Mouse (Mus musculus) ES-Bruce4 (cell line): ENCODE measurements around the gene 4933407L21Rik. TPM values are rescaled to one million over a fixed set of nuclear protein-coding genes. Genes with fewer than 3 reads are reported as not detected.
"Not testable (repeated sequence)": the region's sequence is repeated elsewhere in the genome, so short reads cannot be mapped to it uniquely, and the experiment has no call there.

Experiments used
- H3K27ac ChIP-seq: 2 replicates; pipeline ENCODE4 v1.5.1; 2012; ENCODE audit warnings: low read length, inconsistent platforms; ENCODE audit not compliant: insufficient read depth
- H3K27me3 ChIP-seq: 2 replicates; pipeline ENCODE4 v1.6.1; 2012; ENCODE audit warnings: mild to moderate bottlenecking, low read length, inconsistent platforms; ENCODE audit not compliant: control insufficient read depth, poor library complexity, insufficient read depth, severe bottlenecking
- H3K36me3 ChIP-seq: 2 replicates; pipeline ENCODE4 v1.6.1; 2012; ENCODE audit warnings: inconsistent platforms, mild to moderate bottlenecking, low read length, moderate library complexity; ENCODE audit not compliant: control insufficient read depth, poor library complexity, insufficient read depth, severe bottlenecking
- H3K4me1 ChIP-seq: one replicate; pipeline ENCODE4 v1.8.1; 2011; ENCODE audit warnings: low read length; ENCODE audit not compliant: control insufficient read depth, insufficient read depth
- H3K4me3 ChIP-seq: 2 replicates; pipeline ENCODE4 v1.5.1; 2011; ENCODE audit warnings: low read depth, mild to moderate bottlenecking, low read length
- H3K9ac ChIP-seq: 2 replicates; pipeline ENCODE4 v1.6.1; 2012; ENCODE audit warnings: low read depth, mild to moderate bottlenecking, inconsistent platforms; ENCODE audit not compliant: poor library complexity, severe bottlenecking
- H3K9me3 ChIP-seq: replicated peaks from 2 replicates; pipeline ENCODE4 v1.6.1; 2012; ENCODE audit warnings: mild to moderate bottlenecking, low read length, inconsistent platforms; ENCODE audit not compliant: control insufficient read depth, poor library complexity, insufficient read depth, severe bottlenecking
- CTCF ChIP-seq: IDR thresholded peaks from one replicate; pipeline ENCODE4 v1.8.1; 2011; ENCODE audit warnings: low read depth, low read length
- EP300 ChIP-seq: IDR thresholded peaks from 2 replicates; pipeline ENCODE4 v1.6.1; 2011; ENCODE audit warnings: low read depth, low read length; ENCODE audit not compliant: insufficient read depth
- POLR2A ChIP-seq: IDR thresholded peaks from one replicate; pipeline ENCODE4 v1.8.1; 2011; ENCODE audit warnings: low read length; ENCODE audit not compliant: insufficient read depth
- polyA plus RNA-seq: library from polyadenylated mRNA; stranded (reverse); fragments of >200 nt; gene quantifications from 2 replicates; pipeline ENCODE4 v1.2.4, GENCODE M21; 2011; ENCODE audit warnings: low read depth; ENCODE audit not compliant: missing spikeins, insufficient read depth, insufficient read length

Gene 4933407L21Rik
- polyA plus RNA-seq, 1 experiment, result not detected

DNA sequence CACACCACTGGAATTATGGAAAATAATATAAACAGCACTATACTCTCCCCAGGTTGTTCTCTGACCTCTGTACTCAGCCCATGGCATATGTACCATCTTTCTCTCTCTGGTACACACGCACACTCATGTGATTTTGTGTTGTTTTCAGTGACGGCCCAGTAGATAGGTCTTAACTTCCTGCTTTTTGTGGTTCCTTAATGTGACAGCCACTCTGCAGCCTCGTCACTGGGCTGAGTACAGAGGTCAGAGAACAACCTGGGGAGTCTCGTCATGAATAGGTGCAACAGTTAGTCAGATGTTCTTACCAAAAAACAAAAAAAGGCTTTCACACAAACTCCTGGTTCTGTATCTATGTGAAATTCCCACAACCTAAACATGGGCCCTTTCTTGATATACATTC, 60.1 kb downstream of the 4933407L21Rik start:
- Histone ChIP-seq H3K27me3 (no peaks in the 10 kb centered on the region), H3K9me3 (no peaks in the 10 kb centered on the region), H3K36me3 (no peaks in the 10 kb centered on the region), H3K4me1 (no peaks in the 10 kb centered on the region), H3K4me3 (no peak overlapping the region), H3K9ac (no peak overlapping the region), H3K27ac (no peak overlapping the region)
- TF ChIP-seq POLR2A (no peak), EP300 (no peak), CTCF (no peak)

DNA sequence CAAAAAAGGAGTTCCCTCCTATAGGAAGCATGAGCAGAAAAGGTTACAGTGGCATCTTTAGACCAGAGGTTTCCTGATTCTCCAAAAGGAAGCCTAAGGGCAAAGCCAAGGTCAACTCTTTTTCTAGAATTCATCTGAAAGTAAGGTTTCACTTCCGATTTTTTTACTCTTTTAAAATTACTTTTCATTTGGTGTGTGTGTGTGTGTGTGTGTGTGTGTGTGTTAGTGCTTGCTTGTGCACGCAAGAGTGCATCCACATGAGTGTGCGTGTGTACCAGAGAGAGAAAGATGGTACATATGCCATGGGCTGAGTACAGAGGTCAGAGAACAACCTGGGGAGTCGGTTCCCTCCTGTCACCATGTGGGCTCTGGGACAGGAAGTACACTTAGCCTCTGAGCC, 60.6 kb downstream of the 4933407L21Rik start:
- H3K27me3 ChIP-seq, H3K9ac ChIP-seq, H3K4me1 ChIP-seq, H3K36me3 ChIP-seq, H3K27ac ChIP-seq, H3K4me3 ChIP-seq, H3K9me3 ChIP-seq: not testable (repeated sequence)

Other genes starting within 250 kb of the 4933407L21Rik start
- 0.44 and 1.1 TPM in 2 replicates for gene A630001G21Rik, start 149.8 kb upstream of the 4933407L21Rik start, polyA plus RNA-seq
- 73.9 and 75.2 TPM in 2 replicates for gene Cab39, start 135.0 kb upstream of the 4933407L21Rik start, polyA plus RNA-seq
- gene Itm2c, start 34.2 kb upstream of the 4933407L21Rik start, polyA plus RNA-seq, result 51.2 and 57.5 TPM in 2 replicates
- not detected in 2 replicates for gene Gpr55, start 32.5 kb downstream of the 4933407L21Rik start, polyA plus RNA-seq
- not detected in 2 replicates for gene Spata3, start 88.3 kb downstream of the 4933407L21Rik start, polyA plus RNA-seq
- 0.42 TPM in 1 of 2 replicates, not detected in the other for gene 2810459M11Rik, start 117.4 kb downstream of the 4933407L21Rik start, polyA plus RNA-seq
- 174 and 180 TPM in 2 replicates for gene Psmd1, start 135.9 kb downstream of the 4933407L21Rik start, polyA plus RNA-seq
- not detected in 2 replicates for gene Htr2b, start 183.5 kb downstream of the 4933407L21Rik start, polyA plus RNA-seq
- gene Gm21972, start 205.2 kb downstream of the 4933407L21Rik start, polyA plus RNA-seq, result 4.1 TPM in 1 of 2 replicates, not detected in the other
- 13.7 and 15.5 TPM in 2 replicates for gene Armc9, start 226.3 kb downstream of the 4933407L21Rik start, polyA plus RNA-seq